ENCODE assay signal across 10 mouse cellular contexts in the genomic region with DNA sequence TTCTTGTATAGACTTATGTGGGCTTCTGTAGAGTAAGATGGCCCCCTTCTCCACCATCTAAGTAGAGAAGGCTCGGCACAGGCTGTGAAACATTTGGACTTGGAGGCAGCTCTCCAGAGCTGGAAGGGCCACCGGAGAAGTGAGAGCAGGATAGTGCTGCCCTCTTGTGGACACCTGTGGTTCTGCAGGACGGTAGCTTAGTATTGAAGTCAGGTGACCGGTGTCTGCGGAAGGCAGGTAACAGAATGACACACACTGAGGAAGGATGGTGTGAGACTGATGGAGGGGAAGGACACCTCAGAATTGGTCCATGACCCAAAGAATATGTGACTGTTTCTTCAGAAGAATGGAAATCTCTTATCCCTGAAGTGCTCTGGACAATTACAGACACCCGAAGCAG. TPM values are rescaled to one million over a fixed set of nuclear protein-coding genes. Genes with fewer than 3 reads are reported as not detected.
DNase-seq lines count a peak whose midpoint lies in the region; ATAC-seq and TF ChIP-seq lines count a peak whose summit lies in the region.
"Had no signal": no experiment of that assay in that cellular context is flagged by ENCODE, and none has a peak within 500 bp of the region (broad histone marks: within the 10 kb centered on the region; RNA-seq: fewer than 3 reads in every experiment).

No protein-coding gene starts in this region.

- H3K27ac ChIP-seq in forebrain, embryonic 10.5 days: no peak overlapping the region
- H3K27ac ChIP-seq in forebrain, embryonic 13.5 days: no peak overlapping the region
- H3K27ac ChIP-seq in thymus, adult 2 months (ENCODE audit: control insufficient read depth, insufficient read depth, low read length): no peak overlapping the region
- H3K27ac ChIP-seq: neural tube, embryonic 12.5 days had no signal

- H3K36me3 ChIP-seq in forebrain, embryonic 10.5 days (replicated peaks): no peaks in the 10 kb centered on the region
- no peaks in the 10 kb centered on the region for H3K36me3 ChIP-seq in forebrain, embryonic 13.5 days (ENCODE audit: poor library complexity, severe bottlenecking)
- no peaks in the 10 kb centered on the region for H3K36me3 ChIP-seq in thymus, adult 2 months (ENCODE audit: control insufficient read depth, insufficient read depth, low read length)
- H3K36me3 ChIP-seq: neural tube, embryonic 12.5 days had no signal

- H3K9me3 ChIP-seq in forebrain, embryonic 10.5 days: no peaks in the 10 kb centered on the region
- no peaks in the 10 kb centered on the region for H3K9me3 ChIP-seq in forebrain, embryonic 13.5 days (replicated peaks)
- H3K9me3 ChIP-seq: neural tube, embryonic 12.5 days had no signal

- peak; percentile 61 for DNase-seq in forebrain, embryonic 10.5 days (ENCODE audit: extremely low spot score, low spot score)
- DNase-seq in thymus, adult 2 months: peak; percentile 46
- DNase-seq in thymus, adult 18-20 months: no peak
- DNase-seq in embryo, embryonic 10 days (ENCODE audit: low spot score): peak; percentile 77
- DNase-seq in induced T-regulatory cell, adult 2 months (ENCODE audit: low read depth): peak; percentile 50
- peak; percentile 54 for DNase-seq in lung, postnatal 10 days
- peak; percentile 18 to 76 for DNase-seq in spleen, postnatal 4 days (ENCODE audit: low spot score in 2 of 2)

- TF ChIP-seq POLR2A in thymus, adult 2 months (IDR thresholded peaks at IDR 0.05; ENCODE audit: control insufficient read depth, extremely low read depth, insufficient read depth, low read length, poor library complexity): no peak

- H3K27me3 ChIP-seq in forebrain, embryonic 10.5 days (ENCODE audit: poor library complexity, severe bottlenecking): peaks cover 87% of the 10 kb centered on the region
- peaks cover 41% of the 10 kb centered on the region for H3K27me3 ChIP-seq in forebrain, embryonic 13.5 days
- no peaks in the 10 kb centered on the region for H3K27me3 ChIP-seq in thymus, adult 2 months (ENCODE audit: control insufficient read depth, insufficient read depth, low read length)

- H3K9ac ChIP-seq in forebrain, embryonic 13.5 days: no peak overlapping the region
- H3K9ac ChIP-seq: neural tube, embryonic 12.5 days had no signal

- no peak for ATAC-seq in forebrain, embryonic 13.5 days

- H3K4me1 ChIP-seq in forebrain, embryonic 10.5 days: peaks cover 11% of the 10 kb centered on the region
- H3K4me1 ChIP-seq in forebrain, embryonic 13.5 days: no peaks in the 10 kb centered on the region
- H3K4me1 ChIP-seq in thymus, adult 2 months (replicated peaks; ENCODE audit: control insufficient read depth, insufficient read depth, low read length): no peaks in the 10 kb centered on the region
- H3K4me1 ChIP-seq: neural tube, embryonic 12.5 days had no signal

- 30% methylated on average over 6 of the region's 6 CpGs for WGBS in forebrain, embryonic 10.5 days
- 33% methylated on average over 6 of the region's 6 CpGs for WGBS in forebrain, embryonic 13.5 days
- WGBS in thymus, adult 2 months: 42% methylated on average over 6 of the region's 6 CpGs

- TF ChIP-seq CTCF in thymus, adult 2 months (IDR thresholded peaks at IDR 0.05; ENCODE audit: borderline replicate concordance, control insufficient read depth, extremely low read depth, insufficient read depth, low read length, poor library complexity): peak; percentile 86

- no peak overlapping the region for H3K4me2 ChIP-seq in forebrain, embryonic 13.5 days
- H3K4me2 ChIP-seq: neural tube, embryonic 12.5 days had no signal

- H3K4me3 ChIP-seq in forebrain, embryonic 10.5 days: no peak overlapping the region
- H3K4me3 ChIP-seq in forebrain, embryonic 13.5 days: no peak overlapping the region
- no peak overlapping the region for H3K4me3 ChIP-seq in thymus, adult 2 months (ENCODE audit: control insufficient read depth, insufficient read depth, low read length)
- H3K4me3 ChIP-seq: neural tube, embryonic 12.5 days had no signal

RNA-seq across cellular contexts. Expression of a gene that starts 19.2 kb away (rescaled TPM):
- polyA plus RNA-seq in forebrain, embryonic 10.5 days (2016; fragmentation: Nextera tagmentation; extraction: Ambion mirVana): 5.4 and 6.3 TPM in 2 replicates
- 2.5 and 9.2 TPM in 2 replicates for polyA plus RNA-seq in forebrain, embryonic 13.5 days (2015; fragmentation: Nextera tagmentation; extraction: Ambion mirVana)
- polyA plus RNA-seq in thymus, adult 2 months (2012; rRNA removed): 0.13 and 0.18 TPM in 2 replicates
- polyA plus RNA-seq: heart, embryonic 16.5 days had no signal

Comparison
In these comparisons a context has a peak if more than half of its experiments do, and no peak if none do; other contexts are left out.
1. DNase-seq: peak in forebrain, embryonic 10.5 days (single experiment), thymus, adult 2 months (single experiment), embryo, embryonic 10 days (single experiment), induced T-regulatory cell, adult 2 months (single experiment), lung, postnatal 10 days (single experiment) and spleen, postnatal 4 days (2 of 2); none in thymus, adult 18-20 months (0 of 2).